Mouse (Mus musculus): Measurements from ENCODE around the gene Dusp10. TPM values are rescaled to one million over a fixed set of nuclear protein-coding genes. Genes with fewer than 3 reads are reported as not detected.

Gene Dusp10
- polyA plus RNA-seq, 1 experiment from 2014 or later, result 6.5 TPM

DNA sequence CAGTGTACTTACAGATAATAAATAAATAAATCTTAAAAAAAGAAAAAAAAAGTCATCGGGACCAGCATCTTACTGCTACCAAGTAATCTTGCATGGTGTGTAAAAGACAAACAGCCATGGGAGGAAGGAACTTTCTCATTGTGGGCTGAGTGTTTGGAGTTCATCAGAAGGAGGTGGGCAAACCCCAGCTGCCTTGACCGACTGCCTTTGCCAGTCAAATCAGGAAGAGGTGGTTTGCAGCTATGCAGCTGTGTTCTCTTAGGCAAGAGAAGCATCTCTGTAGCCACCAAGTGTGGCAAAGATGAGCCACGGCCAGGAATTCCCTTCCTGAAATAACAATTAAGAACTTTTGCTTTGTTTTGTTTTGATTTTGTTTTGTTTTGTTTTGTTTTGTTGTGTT is 989 bp downstream of the Dusp10 start:
- ATAC-seq, result no peak

DNA sequence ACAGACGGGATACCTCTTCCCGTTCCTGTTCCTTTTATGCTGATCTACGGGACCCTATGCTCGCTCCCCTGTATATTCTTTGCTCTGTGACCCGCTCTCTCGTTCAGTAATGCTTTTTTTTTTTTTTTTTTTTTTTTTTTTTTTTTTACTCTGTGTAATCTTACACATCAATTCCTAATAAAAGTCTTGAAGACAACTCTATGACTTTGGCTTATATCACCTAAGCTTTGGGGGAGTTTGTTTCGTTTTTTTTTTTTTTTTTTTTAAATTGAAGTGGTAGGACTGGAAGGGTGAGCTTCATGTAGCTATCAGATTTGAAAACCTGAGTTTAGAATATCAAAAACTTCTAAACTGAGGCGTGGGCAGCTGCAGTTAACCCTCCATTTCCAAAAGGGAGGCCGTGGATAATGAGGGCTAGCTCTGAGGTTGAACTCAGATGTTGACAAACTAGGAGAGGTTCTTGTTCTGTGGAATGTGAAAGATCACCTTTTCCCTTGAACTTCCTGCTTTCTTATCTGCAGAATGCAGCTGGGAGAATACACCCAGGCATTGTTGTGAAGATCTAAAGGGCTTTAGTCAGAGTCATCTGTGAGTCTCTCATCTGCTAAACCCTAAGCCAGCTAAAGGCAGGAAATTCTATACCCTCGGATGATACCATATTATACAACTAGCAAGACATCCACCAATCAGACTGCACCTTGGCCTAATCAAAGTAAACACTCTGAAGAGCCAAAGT is 3.1 kb downstream of the Dusp10 start:
- 58% methylated on average over 10 of the region's 10 CpGs for WGBS

More for the DNA sequence above, 989 bp downstream of the Dusp10 start:
- no peak overlapping the region for H3K9ac ChIP-seq (ENCODE audit: low read depth, low read length)
- WGBS, result 86% methylated on average over 3 of the region's 3 CpGs
- no peaks in the 10 kb centered on the region for H3K4me1 ChIP-seq (replicated peaks; ENCODE audit: control insufficient read depth, insufficient read depth, low read length)
- no peak overlapping the region for H3K4me3 ChIP-seq (ENCODE audit: low read depth, low read length)
- TF ChIP-seq CTCF (IDR thresholded peaks at IDR 0.05; ENCODE audit: low read depth), result no peak
- no peaks in the 10 kb centered on the region for H3K27me3 ChIP-seq (replicated peaks; ENCODE audit: control insufficient read depth, insufficient read depth, low read length)
- no peaks in the 10 kb centered on the region for H3K36me3 ChIP-seq (ENCODE audit: control insufficient read depth, insufficient read depth)
- H3K4me2 ChIP-seq (replicated peaks; ENCODE audit: low read depth), result no peak overlapping the region
- no peak overlapping the region for H3K27ac ChIP-seq (ENCODE audit: low read depth, low read length)
- H3K9me3 ChIP-seq (ENCODE audit: control insufficient read depth), result no peaks in the 10 kb centered on the region

DNA sequence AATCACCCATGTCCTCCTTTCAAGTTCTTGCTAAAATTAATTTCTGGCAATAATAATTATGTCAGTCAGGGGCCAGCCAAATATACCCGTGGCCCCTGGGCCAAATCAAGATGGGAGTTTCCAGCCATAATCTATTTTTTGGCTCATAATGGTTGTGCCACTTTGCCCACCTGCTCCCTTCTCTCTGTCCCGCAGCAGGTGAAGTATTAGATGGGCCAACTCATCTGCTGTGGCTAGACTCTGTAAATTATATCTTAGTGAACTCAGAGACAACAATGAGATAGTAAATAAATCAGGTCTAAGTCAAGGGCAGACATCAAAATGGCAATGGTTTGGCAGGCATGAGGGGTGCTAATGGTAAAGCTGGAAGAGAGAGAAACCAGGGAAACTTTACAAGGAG is 4.5 kb downstream of the Dusp10 start:
- no peak for ATAC-seq
- 87% methylated on average over 2 of the region's 2 CpGs for WGBS
- Histone ChIP-seq H3K4me1 (replicated peaks; ENCODE audit: control insufficient read depth, insufficient read depth, low read length) (no peaks in the 10 kb centered on the region), H3K27me3 (replicated peaks; ENCODE audit: control insufficient read depth, insufficient read depth, low read length) (no peaks in the 10 kb centered on the region), H3K4me2 (replicated peaks; ENCODE audit: low read depth) (no peak overlapping the region), H3K4me3 (ENCODE audit: low read depth, low read length) (no peak overlapping the region), H3K27ac (ENCODE audit: low read depth, low read length) (no peak overlapping the region), H3K9ac (ENCODE audit: low read depth, low read length) (no peak overlapping the region), H3K36me3 (ENCODE audit: control insufficient read depth, insufficient read depth) (no peaks in the 10 kb centered on the region), H3K9me3 (ENCODE audit: control insufficient read depth) (no peaks in the 10 kb centered on the region)
- no peak for TF ChIP-seq CTCF (IDR thresholded peaks at IDR 0.05; ENCODE audit: low read depth)

More for the DNA sequence above, 3.1 kb downstream of the Dusp10 start:
- no peak overlapping the region for H3K4me2 ChIP-seq (replicated peaks; ENCODE audit: low read depth)
- H3K36me3 ChIP-seq (ENCODE audit: control insufficient read depth, insufficient read depth), result no peaks in the 10 kb centered on the region
- ATAC-seq, result no peak
- H3K27ac ChIP-seq (ENCODE audit: low read depth, low read length), result no peak overlapping the region
- H3K27me3 ChIP-seq (replicated peaks; ENCODE audit: control insufficient read depth, insufficient read depth, low read length), result no peaks in the 10 kb centered on the region
- no peak for TF ChIP-seq CTCF (IDR thresholded peaks at IDR 0.05; ENCODE audit: low read depth)
- H3K9ac ChIP-seq (ENCODE audit: low read depth, low read length), result no peak overlapping the region
- no peak overlapping the region for H3K4me3 ChIP-seq (ENCODE audit: low read depth, low read length)
- H3K4me1 ChIP-seq (replicated peaks; ENCODE audit: control insufficient read depth, insufficient read depth, low read length), result no peaks in the 10 kb centered on the region
- no peaks in the 10 kb centered on the region for H3K9me3 ChIP-seq (ENCODE audit: control insufficient read depth)

DNA sequence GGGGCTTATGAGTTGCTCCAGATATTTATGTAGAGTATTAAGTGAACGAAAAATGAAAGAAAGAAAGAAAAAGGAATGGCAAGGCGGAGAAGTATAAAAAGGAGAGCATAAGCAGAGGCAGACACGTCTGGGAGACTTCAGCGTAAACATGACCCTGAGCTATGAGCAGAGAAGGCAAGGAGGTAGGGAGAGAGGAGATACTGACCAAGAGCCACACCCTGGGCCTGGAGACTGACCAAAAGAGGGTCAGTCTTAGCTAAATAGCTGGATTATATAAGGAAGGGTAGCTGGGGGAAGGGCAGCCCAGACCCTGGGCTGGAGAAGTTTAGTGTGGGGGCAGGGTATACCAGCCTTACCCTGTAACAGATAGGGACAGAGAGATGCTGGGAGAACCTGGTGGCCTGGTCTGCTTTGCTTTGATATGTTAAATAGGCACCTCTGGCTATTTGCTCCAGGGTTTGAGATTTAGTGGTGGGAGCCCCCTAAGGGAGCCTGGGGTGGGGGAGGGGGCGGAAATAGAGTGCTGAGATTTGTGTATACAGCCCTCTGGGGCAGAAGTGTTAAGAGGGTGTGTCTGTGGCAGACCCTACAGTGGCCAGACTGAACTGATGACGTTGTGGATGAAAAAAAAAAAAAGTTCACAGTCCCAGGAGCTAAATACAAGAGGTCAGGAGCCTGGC is 6.1 kb downstream of the Dusp10 start:
- 56% methylated on average over 6 of the region's 6 CpGs for WGBS
- no peaks in the 10 kb centered on the region for H3K9me3 ChIP-seq (ENCODE audit: control insufficient read depth)
- H3K36me3 ChIP-seq (ENCODE audit: control insufficient read depth, insufficient read depth), result no peaks in the 10 kb centered on the region
- no peak overlapping the region for H3K9ac ChIP-seq (ENCODE audit: low read depth, low read length)
- no peak overlapping the region for H3K4me2 ChIP-seq (replicated peaks; ENCODE audit: low read depth)
- H3K27ac ChIP-seq (ENCODE audit: low read depth, low read length), result no peak overlapping the region
- no peaks in the 10 kb centered on the region for H3K4me1 ChIP-seq (replicated peaks; ENCODE audit: control insufficient read depth, insufficient read depth, low read length)
- H3K4me3 ChIP-seq (ENCODE audit: low read depth, low read length), result no peak overlapping the region
- no peak for TF ChIP-seq CTCF (IDR thresholded peaks at IDR 0.05; ENCODE audit: low read depth)
- H3K27me3 ChIP-seq (replicated peaks; ENCODE audit: control insufficient read depth, insufficient read depth, low read length), result no peaks in the 10 kb centered on the region
- ATAC-seq, result no peak

DNA sequence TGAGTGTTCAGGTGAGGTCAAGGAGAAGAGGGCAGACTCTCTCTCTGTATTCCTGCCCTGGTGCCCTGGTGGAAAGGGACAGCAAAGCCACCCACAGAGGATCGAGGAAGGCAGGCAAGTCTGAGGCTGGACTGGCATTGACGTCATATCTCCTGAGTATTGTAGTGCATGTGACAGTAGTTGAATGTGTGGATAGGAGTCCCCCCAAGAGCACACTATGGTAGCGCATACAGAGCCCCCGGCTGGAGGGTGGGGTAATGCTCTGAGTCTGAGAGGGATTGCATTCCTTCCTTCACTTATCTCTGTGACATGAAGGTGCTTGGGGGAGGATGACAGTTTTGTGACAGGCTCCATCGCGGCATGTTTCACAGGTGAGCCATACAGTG is 6.6 kb downstream of the Dusp10 start:
- TF ChIP-seq CTCF (IDR thresholded peaks at IDR 0.05; ENCODE audit: low read depth), result no peak
- no peak overlapping the region for H3K4me2 ChIP-seq (replicated peaks; ENCODE audit: low read depth)
- WGBS, result 33% methylated on average over 6 of the region's 6 CpGs
- H3K27ac ChIP-seq (ENCODE audit: low read depth, low read length), result no peak overlapping the region
- H3K9ac ChIP-seq (ENCODE audit: low read depth, low read length), result no peak overlapping the region
- H3K36me3 ChIP-seq (ENCODE audit: control insufficient read depth, insufficient read depth), result no peaks in the 10 kb centered on the region
- H3K27me3 ChIP-seq (replicated peaks; ENCODE audit: control insufficient read depth, insufficient read depth, low read length), result no peaks in the 10 kb centered on the region
- H3K4me3 ChIP-seq (ENCODE audit: low read depth, low read length), result no peak overlapping the region
- no peaks in the 10 kb centered on the region for H3K4me1 ChIP-seq (replicated peaks; ENCODE audit: control insufficient read depth, insufficient read depth, low read length)
- no peaks in the 10 kb centered on the region for H3K9me3 ChIP-seq (ENCODE audit: control insufficient read depth)
- ATAC-seq, result no peak

DNA sequence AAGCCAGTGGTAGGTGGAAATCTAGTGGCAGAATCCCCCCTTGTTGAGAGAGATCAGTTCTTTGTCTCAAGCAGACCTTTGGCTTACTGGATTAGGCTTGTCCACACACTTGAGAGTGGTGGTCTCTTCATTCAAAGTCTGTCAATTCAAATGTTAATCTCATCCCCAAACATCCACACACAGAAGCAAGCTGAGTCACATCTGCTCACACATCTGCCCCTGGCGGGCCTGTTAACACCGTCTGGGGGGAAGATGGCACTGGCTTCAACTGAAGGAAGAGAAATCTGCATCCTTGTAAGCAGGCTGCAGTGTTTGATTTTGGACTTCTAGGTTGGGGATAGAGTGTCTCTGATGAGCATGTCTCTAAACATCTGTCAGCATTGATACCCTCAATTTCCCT is 10.9 kb downstream of the Dusp10 start:
- 71% methylated on average over 2 of the region's 2 CpGs for WGBS
- ATAC-seq, result no peak
- Histone ChIP-seq H3K9me3 (ENCODE audit: control insufficient read depth) (no peaks in the 10 kb centered on the region), H3K27ac (ENCODE audit: low read depth, low read length) (no peak overlapping the region), H3K9ac (ENCODE audit: low read depth, low read length) (no peak overlapping the region), H3K4me2 (replicated peaks; ENCODE audit: low read depth) (no peak overlapping the region), H3K36me3 (ENCODE audit: control insufficient read depth, insufficient read depth) (no peaks in the 10 kb centered on the region), H3K4me1 (replicated peaks; ENCODE audit: control insufficient read depth, insufficient read depth, low read length) (no peaks in the 10 kb centered on the region), H3K4me3 (ENCODE audit: low read depth, low read length) (no peak overlapping the region), H3K27me3 (replicated peaks; ENCODE audit: control insufficient read depth, insufficient read depth, low read length) (no peaks in the 10 kb centered on the region)
- no peak for TF ChIP-seq CTCF (IDR thresholded peaks at IDR 0.05; ENCODE audit: low read depth)
